Mouse (Mus musculus) liver, embryonic 16.5 days (tissue): ENCODE results near the gene Dapp1. TPM values are rescaled to one million over a fixed set of nuclear protein-coding genes. Genes with fewer than 3 reads are reported as not detected.

Experiments used
- ATAC-seq: fragments of 200-750 bp; cut with Nextera tagmentation; 2 replicates; pipeline ENCODE4 v1.8.0; 2017; ENCODE audit warnings: low read depth, mild to moderate bottlenecking, moderate number of reproducible peaks, moderate library complexity
- H3K27ac ChIP-seq: fragments of 300-500 bp; sonication (generic); 2 replicates; pipeline ENCODE4 v1.5.1; 2014; ENCODE audit warnings: mild to moderate bottlenecking, low read length
- H3K27me3 ChIP-seq: fragments of 300-500 bp; sonication (generic); 2 replicates; pipeline ENCODE4 v1.6.1; 2014; ENCODE audit warnings: low read depth, low read length, mixed read lengths; ENCODE audit not compliant: control insufficient read depth, insufficient read depth
- H3K36me3 ChIP-seq: fragments of 300-500 bp; sonication (generic); 2 replicates; pipeline ENCODE4 v1.6.1; 2014; ENCODE audit warnings: mild to moderate bottlenecking; ENCODE audit not compliant: control insufficient read depth, insufficient read depth
- H3K4me1 ChIP-seq: fragments of 300-500 bp; sonication (generic); 2 replicates; pipeline ENCODE4 v1.6.1; 2014; ENCODE audit warnings: low read depth, low read length, mixed read lengths; ENCODE audit not compliant: control insufficient read depth
- H3K4me2 ChIP-seq: fragments of 300-500 bp; sonication (generic); 2 replicates; pipeline ENCODE4 v1.6.1; 2014; ENCODE audit warnings: low read depth, low read length, mixed read lengths
- H3K4me3 ChIP-seq: fragments of 300-500 bp; sonication (generic); 2 replicates; pipeline ENCODE4 v1.5.1; 2014; ENCODE audit warnings: low read depth, mild to moderate bottlenecking, low read length
- H3K9ac ChIP-seq: fragments of 300-500 bp; sonication (generic); 2 replicates; pipeline ENCODE4 v1.6.1; 2014; ENCODE audit warnings: low read depth, low read length
- H3K9me3 ChIP-seq: fragments of 300-500 bp; sonication (generic); replicated peaks from 2 replicates; pipeline ENCODE4 v1.6.1; 2016; ENCODE audit warnings: low read length; ENCODE audit not compliant: control insufficient read depth
- WGBS: fragments of 180-500 bp; shearing (Covaris S2); extraction: QIAGEN DNeasy Blood & Tissue Kit; methylation state at CpG from one replicate; pipeline ENCODE4 v1.1.7; 2014; ENCODE audit not compliant: insufficient replicate concordance; 5-methylcytosine and 5-hydroxymethylcytosine counted together
- polyA plus RNA-seq: library from polyadenylated mRNA; unstranded; fragments of >200 nt; fragmentation: Nextera tagmentation; extraction: Ambion mirVana; gene quantifications from 2 replicates; pipeline ENCODE4 v1.2.1, GENCODE M21; 2015

Gene Dapp1
- polyA plus RNA-seq = 12.1 and 13.0 TPM in 2 replicates

GRCm38 (mm10) chr3:137981382-137981750, at the start of gene Dapp1:
Gene Dapp1 (minus strand): TSS chr3:137981545.
- Histone ChIP-seq H3K9me3 (no peaks in the 10 kb centered on the region), H3K4me1 (peaks cover 30% of the 10 kb centered on the region), H3K27me3 (no peaks in the 10 kb centered on the region), H3K4me3 (peak within 1 kb of the TSS; percentile 68), H3K4me2 (peak within 1 kb of the TSS; percentile 79), H3K36me3 (no peaks in the 10 kb centered on the region), H3K9ac (peak within 1 kb of the TSS; percentile 75), H3K27ac (peak within 1 kb of the TSS; percentile 78)
- ATAC-seq = peak; percentile 83
- WGBS = 0% methylated on average over 10 of the region's 10 CpGs

GRCm38 (mm10) chr3:138030563-138030962, 49.2 kb upstream of the Dapp1 start:
- Histone ChIP-seq H3K36me3 (no peaks in the 10 kb centered on the region), H3K9me3 (no peaks in the 10 kb centered on the region), H3K4me1 (no peaks in the 10 kb centered on the region), H3K4me2 (no peak overlapping the region), H3K27me3 (no peaks in the 10 kb centered on the region), H3K27ac (no peak overlapping the region), H3K4me3 (no peak overlapping the region), H3K9ac (no peak overlapping the region)
- ATAC-seq = no peak
- WGBS = 46% methylated on average over 6 of the region's 6 CpGs

GRCm38 (mm10) chr3:138029351-138029750, 48.0 kb upstream of the Dapp1 start:
- no peak overlapping the region for H3K27ac ChIP-seq
- no peaks in the 10 kb centered on the region for H3K27me3 ChIP-seq
- H3K9ac ChIP-seq = no peak overlapping the region
- H3K9me3 ChIP-seq = no peaks in the 10 kb centered on the region
- no peaks in the 10 kb centered on the region for H3K4me1 ChIP-seq
- no peak overlapping the region for H3K4me2 ChIP-seq
- no peaks in the 10 kb centered on the region for H3K36me3 ChIP-seq
- no peak for ATAC-seq
- no peak overlapping the region for H3K4me3 ChIP-seq
- WGBS = 61% methylated on average over 5 of the region's 5 CpGs

GRCm38 (mm10) chr3:138027575-138028362, 46.4 kb upstream of the Dapp1 start:
- ATAC-seq = no peak
- Histone ChIP-seq H3K9me3 (no peaks in the 10 kb centered on the region), H3K4me2 (no peak overlapping the region), H3K27ac (no peak overlapping the region), H3K36me3 (no peaks in the 10 kb centered on the region), H3K4me1 (no peaks in the 10 kb centered on the region), H3K9ac (no peak overlapping the region), H3K27me3 (no peaks in the 10 kb centered on the region), H3K4me3 (no peak overlapping the region)
- WGBS = 61% methylated on average over 5 of the region's 5 CpGs

GRCm38 (mm10) chr3:138026286-138026685, 44.9 kb upstream of the Dapp1 start:
- Histone ChIP-seq H3K4me1 (no peaks in the 10 kb centered on the region), H3K27me3 (no peaks in the 10 kb centered on the region), H3K4me3 (no peak overlapping the region), H3K9me3 (no peaks in the 10 kb centered on the region), H3K36me3 (no peaks in the 10 kb centered on the region), H3K9ac (no peak overlapping the region), H3K4me2 (no peak overlapping the region), H3K27ac (no peak overlapping the region)
- ATAC-seq = no peak; the same call in 1 of the 2 replicates
- WGBS = 40% methylated on average over 10 of the region's 10 CpGs

GRCm38 (mm10) chr3:138022651-138023050, 41.3 kb upstream of the Dapp1 start:
- 56% methylated on average over 4 of the region's 4 CpGs for WGBS
- H3K27me3 ChIP-seq = no peaks in the 10 kb centered on the region
- H3K4me1 ChIP-seq = no peaks in the 10 kb centered on the region
- H3K27ac ChIP-seq = no peak overlapping the region
- no peaks in the 10 kb centered on the region; the same call in 1 of the 2 replicates for H3K9me3 ChIP-seq
- H3K9ac ChIP-seq = no peak overlapping the region
- H3K4me3 ChIP-seq = no peak overlapping the region
- H3K4me2 ChIP-seq = no peak overlapping the region
- H3K36me3 ChIP-seq = no peaks in the 10 kb centered on the region
- no peak for ATAC-seq

- H3K27ac ChIP-seq = no peak overlapping the region
- 56% methylated on average over 4 of the region's 4 CpGs for WGBS
These were observed 40.7 kb upstream of the Dapp1 start for GRCm38 (mm10) chr3:138022003-138022402.

GRCm38 (mm10) chr3:138016810-138017209, 35.5 kb upstream of the Dapp1 start:
- H3K4me2 ChIP-seq = no peak overlapping the region
- no peaks in the 10 kb centered on the region; the same call in 1 of the 2 replicates for H3K9me3 ChIP-seq
- WGBS = 81% methylated on average over 12 of the region's 12 CpGs
- no peak overlapping the region for H3K27ac ChIP-seq
- no peaks in the 10 kb centered on the region for H3K27me3 ChIP-seq
- no peak for ATAC-seq
- H3K9ac ChIP-seq = no peak overlapping the region
- H3K4me1 ChIP-seq = no peaks in the 10 kb centered on the region
- no peaks in the 10 kb centered on the region for H3K36me3 ChIP-seq
- H3K4me3 ChIP-seq = no peak overlapping the region

More at GRCm38 (mm10) chr3:138022003-138022402, 40.7 kb upstream of the Dapp1 start:
- H3K4me2 ChIP-seq = no peak overlapping the region
- H3K9me3 ChIP-seq = no peaks in the 10 kb centered on the region; the same call in 1 of the 2 replicates
- H3K27me3 ChIP-seq = no peaks in the 10 kb centered on the region
- H3K4me1 ChIP-seq = no peaks in the 10 kb centered on the region
- no peak overlapping the region for H3K4me3 ChIP-seq
- no peaks in the 10 kb centered on the region for H3K36me3 ChIP-seq
- H3K9ac ChIP-seq = no peak overlapping the region
- ATAC-seq = no peak

GRCm38 (mm10) chr3:138014725-138015124, 33.4 kb upstream of the Dapp1 start:
- no peaks in the 10 kb centered on the region for H3K36me3 ChIP-seq
- WGBS = 29% methylated on average over 2 of the region's 2 CpGs
- H3K4me1 ChIP-seq = no peaks in the 10 kb centered on the region
- H3K4me3 ChIP-seq = no peak overlapping the region
- H3K27ac ChIP-seq = no peak overlapping the region
- H3K9ac ChIP-seq = no peak overlapping the region
- no peaks in the 10 kb centered on the region for H3K27me3 ChIP-seq
- ATAC-seq = no peak
- no peak overlapping the region for H3K4me2 ChIP-seq
- H3K9me3 ChIP-seq = no peaks in the 10 kb centered on the region; the same call in 1 of the 2 replicates
